Mouse (Mus musculus): Measurements from ENCODE around the gene Fscn3. TPM values are rescaled to one million over a fixed set of nuclear protein-coding genes. Genes with fewer than 3 reads are reported as not detected.

Fscn3 gene
- total RNA-seq, 1 experiment from 2014 or later = not detected

DNA sequence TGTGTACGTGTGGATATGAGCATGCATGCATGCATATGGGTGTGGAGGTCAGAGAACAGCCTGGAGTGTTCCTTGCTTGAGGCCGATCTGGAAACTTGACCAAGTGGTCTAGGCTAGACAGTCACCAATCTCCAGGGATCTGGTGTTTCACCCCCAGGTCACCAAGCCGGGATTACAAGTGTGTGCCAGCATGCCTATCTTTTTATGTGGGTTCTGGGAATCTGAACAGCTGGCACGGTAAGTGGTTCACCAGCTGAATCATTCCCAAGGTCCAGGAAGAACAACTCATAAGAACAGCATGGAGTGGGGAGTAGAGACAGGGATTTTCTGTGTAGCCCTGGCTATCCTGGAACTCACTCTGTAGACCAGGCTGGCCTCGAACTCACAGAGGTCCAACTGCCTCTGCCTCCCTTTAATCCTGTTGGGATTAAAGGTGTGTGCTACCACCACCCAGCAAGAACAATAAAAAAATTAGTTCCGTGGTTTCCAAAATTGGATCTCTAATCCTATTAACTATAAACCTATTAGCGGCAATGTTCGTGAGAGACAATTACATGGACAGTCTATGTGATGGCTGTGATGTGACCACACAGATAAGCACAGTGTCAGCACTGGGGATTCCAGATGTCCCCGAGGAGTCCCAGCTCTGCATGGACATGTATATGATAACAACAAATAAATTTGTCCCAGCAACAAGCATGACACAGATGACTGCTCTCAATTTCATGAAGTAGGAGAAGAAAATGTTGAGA lies 43.9 kb downstream of the Fscn3 start:
- no peak for ATAC-seq (replicated peaks in 1 of 2; ENCODE audit: insufficient read depth in 1 of 2, low FRiP score in 2 of 2, low TSS enrichment in 1 of 2, low read depth in 1 of 2, poor library complexity in 2 of 2, severe bottlenecking in 2 of 2)

DNA sequence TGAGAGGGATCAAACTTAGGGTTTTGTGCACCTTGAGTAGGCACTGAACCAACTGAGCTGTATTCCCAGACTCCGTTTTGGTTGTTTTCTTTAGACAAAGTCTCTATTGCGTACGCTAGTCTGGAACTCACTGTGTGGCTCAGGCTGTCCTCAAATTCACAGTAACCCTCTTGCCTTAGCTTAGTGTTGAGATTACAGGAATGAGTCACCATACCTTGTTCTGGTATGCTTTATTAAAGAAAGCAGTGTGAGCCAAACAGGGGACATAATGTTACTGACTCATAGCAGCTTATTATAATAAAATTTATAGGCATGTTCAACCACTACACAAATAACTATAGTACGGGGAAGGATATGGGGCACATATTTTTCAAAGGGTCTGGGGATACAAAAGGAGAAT lies 46.6 kb downstream of the Fscn3 start:
- no peak for ATAC-seq (replicated peaks in 1 of 2; ENCODE audit: insufficient read depth in 1 of 2, low FRiP score in 2 of 2, low TSS enrichment in 1 of 2, low read depth in 1 of 2, poor library complexity in 2 of 2, severe bottlenecking in 2 of 2)

DNA sequence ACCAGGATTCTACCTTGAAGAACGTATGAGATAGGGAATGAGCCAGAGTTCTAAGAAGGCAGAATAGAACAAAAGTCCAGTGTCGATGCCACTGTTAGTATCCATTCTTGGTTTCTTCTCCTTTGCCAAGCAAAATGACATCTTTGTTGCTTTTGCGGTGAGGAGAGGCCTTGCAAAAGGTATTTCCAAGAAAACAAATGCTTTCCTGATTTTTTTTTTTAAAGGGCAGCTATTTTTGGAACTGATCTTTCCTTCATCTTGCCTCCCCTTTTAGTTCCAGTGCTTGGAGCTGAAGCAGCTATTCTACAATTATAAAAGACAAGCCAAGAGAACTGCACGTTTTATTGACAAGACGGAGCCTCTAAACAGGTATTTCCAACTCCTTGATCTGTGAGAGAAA lies 47.2 kb downstream of the Fscn3 start, which contains the start of gene Snd1:
Gene Snd1 (plus strand): TSS at position 301 of the 400 bp plus-strand sequence.
- no peak for ATAC-seq (replicated peaks in 1 of 2; ENCODE audit: insufficient read depth in 1 of 2, low FRiP score in 2 of 2, low TSS enrichment in 1 of 2, low read depth in 1 of 2, poor library complexity in 2 of 2, severe bottlenecking in 2 of 2)

DNA sequence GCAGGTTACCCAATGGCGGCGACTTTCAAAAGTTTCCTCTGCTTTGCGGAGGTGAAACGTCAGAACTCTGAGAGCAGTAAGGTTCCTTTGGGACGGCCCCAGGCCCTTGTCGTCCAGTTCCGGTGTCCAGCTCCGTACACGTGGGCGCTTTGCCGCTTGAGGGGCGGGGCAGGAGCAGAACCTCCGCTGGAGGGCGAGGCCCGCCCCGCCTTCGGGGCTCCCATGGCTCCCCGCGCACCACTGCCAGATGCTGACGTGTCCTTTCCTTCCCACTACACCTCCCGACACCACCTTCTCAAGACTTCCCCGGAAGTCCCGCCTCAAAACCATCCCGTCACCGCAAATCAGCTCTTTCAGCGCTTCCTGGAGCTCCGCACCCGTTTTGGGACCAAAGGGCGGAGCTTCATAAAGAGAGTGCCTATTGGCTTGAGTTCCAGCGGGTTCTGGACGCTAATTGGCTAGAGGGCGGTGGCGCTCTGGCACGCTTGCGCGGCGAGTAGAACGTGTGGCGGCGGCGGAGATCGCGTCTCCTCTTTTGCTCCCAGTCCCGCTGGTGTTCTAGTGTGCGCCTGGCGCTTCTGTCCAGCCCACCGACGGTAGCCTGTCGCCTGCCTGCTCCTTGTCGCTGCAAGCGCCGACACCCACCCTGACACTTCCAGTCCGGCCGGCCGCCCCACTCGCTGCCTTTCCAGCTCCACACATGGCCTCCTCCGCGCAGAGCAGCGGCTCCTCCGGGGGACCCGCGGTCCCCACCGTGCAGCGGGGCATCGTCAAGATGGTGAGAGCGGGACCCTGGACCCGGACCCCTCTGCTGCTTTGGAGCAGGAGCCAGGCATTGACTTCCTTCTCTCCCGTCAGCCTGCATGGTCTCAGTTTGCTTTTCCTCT lies 52.5 kb downstream of the Fscn3 start:
- peak; percentile 96 to 97 for ATAC-seq (replicated peaks in 1 of 2; ENCODE audit: insufficient read depth in 1 of 2, low FRiP score in 2 of 2, low TSS enrichment in 1 of 2, low read depth in 1 of 2, poor library complexity in 2 of 2, severe bottlenecking in 2 of 2)

DNA sequence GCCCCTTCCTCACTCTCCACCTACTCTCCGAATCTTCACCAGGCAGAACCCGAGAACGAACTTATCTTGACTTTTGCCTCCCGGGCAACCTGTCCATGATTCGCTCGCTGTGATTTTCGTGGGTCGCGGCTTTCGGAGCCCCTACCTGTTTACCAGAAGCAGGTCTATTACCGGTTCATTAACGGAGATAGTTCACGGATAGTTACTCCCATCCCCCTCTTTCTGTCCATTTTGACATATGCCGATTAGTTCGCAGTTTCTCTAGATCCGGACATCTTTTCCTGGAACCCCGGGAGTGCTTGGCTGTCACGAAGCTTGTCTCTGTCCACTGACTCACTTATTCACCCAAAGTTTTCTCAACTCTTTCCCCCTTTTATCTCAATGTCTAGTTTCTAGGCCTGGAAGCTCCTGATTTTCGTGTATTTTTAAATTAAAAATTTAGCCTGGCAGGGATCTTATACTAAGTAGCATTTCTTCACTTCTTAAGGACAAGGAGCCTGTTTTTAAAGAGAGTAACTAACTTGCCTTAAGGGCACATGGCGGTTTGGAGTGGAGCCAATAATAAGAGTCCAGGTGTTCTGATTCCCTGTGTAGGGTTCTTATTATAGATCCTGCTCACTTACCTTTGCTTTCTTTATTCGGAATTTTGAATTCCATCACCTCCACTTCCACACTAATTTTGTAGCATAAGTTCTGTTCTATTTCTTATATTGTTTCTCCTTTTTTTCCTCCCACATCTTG lies 53.3 kb downstream of the Fscn3 start:
- no peak for ATAC-seq (replicated peaks in 1 of 2; ENCODE audit: insufficient read depth in 1 of 2, low FRiP score in 2 of 2, low TSS enrichment in 1 of 2, low read depth in 1 of 2, poor library complexity in 2 of 2, severe bottlenecking in 2 of 2)

DNA sequence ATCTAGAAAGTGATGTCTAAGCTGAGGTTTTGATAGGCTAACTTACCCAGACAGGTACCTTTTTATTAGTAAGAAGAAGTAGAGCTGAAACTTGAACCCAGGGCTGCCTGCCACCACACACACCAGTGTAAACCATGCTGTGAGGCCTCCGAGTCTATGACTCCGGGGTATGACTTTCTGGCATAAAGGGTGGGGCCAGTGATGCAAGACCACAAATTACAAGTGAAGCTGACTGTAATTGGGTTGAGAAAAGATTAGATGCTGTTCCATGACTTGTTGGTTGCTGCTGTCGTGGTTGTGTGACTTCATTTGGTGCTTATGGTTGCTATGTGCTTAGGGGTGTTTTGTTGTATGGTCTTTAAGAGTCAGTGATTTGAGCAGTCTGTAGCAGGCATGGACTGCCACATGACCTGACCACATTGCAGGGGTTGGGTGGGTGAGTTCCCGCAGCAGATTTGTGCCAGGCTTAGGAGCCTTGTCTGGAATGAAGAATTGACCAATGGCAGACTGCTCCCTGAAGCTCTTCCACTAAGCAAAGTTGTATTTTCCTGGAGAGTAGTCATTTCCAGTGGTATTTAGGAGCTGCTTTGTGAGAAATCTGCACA lies 55.2 kb downstream of the Fscn3 start:
- no peak for ATAC-seq (replicated peaks in 1 of 2; ENCODE audit: insufficient read depth in 1 of 2, low FRiP score in 2 of 2, low TSS enrichment in 1 of 2, low read depth in 1 of 2, poor library complexity in 2 of 2, severe bottlenecking in 2 of 2)

DNA sequence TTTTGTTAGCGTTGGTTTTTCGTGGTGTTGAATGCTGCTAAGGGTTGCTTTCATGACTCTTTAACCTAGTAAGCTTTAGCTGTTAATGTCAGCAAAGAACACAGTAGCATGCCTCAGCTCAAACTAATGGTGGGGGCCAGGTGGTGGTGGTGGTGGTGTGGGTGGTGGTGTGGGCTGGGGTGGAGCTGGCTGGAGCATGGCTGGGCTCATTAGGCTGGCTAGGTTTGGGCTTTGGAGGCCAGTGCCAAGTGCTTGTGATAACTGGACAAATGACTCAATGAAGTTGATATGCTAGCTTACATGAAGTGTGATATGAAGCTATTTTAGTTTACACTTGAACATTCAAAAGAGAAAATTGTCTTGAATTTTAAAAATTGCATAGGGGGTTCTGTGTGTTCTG lies 58.4 kb downstream of the Fscn3 start:
- ATAC-seq (replicated peaks in 1 of 2; ENCODE audit: insufficient read depth in 1 of 2, low FRiP score in 2 of 2, low TSS enrichment in 1 of 2, low read depth in 1 of 2, poor library complexity in 2 of 2, severe bottlenecking in 2 of 2) = no peak

DNA sequence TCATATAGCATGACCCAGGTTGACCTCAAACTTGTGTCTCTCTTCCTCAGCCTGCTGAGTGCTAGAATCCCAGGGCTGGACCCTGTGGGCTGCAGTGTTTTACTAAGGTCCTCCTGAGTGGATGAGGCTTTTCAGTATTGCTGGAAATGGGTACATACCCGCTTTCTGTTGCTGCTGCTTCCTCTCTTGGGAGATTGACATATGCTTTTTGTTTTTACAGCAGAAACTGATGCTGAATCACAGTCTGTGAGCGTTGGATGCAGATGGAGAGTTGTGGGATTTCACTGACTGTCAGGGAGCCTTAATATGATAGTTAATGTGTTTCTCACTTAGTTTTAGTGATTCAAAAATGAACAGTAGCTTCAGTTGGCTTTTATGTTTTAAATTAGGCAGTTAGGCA lies 58.9 kb downstream of the Fscn3 start:
- ATAC-seq (replicated peaks in 1 of 2; ENCODE audit: insufficient read depth in 1 of 2, low FRiP score in 2 of 2, low TSS enrichment in 1 of 2, low read depth in 1 of 2, poor library complexity in 2 of 2, severe bottlenecking in 2 of 2) = no peak

DNA sequence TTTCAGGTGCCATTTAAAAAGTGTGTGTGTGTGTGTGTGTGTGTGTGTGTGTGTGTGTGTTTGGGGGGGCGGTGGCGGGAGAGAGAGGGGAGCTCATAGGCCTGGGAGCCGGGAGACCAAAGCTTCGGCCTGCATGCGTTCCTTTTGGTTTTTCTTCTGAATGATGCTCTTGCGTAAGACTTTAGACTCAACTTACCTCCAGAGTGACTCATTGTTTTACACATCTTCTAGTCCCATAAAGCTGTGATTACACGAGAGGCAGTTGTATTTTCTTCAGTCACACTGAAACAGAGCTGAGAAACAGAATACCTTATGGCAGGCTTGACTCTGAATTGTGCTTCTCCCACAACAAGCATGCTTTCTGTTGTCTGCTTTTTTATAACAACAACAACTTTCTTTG lies 59.3 kb downstream of the Fscn3 start:
- ATAC-seq (replicated peaks in 1 of 2; ENCODE audit: insufficient read depth in 1 of 2, low FRiP score in 2 of 2, low TSS enrichment in 1 of 2, low read depth in 1 of 2, poor library complexity in 2 of 2, severe bottlenecking in 2 of 2) = no peak

Other genes starting within 250 kb of the Fscn3 start
- 57.5 and 78.1 TPM in 2 replicates for gene Zfp800, start 29.8 kb upstream of the Fscn3 start, total RNA-seq (2017)
- 31.7 and 36.9 TPM in 2 replicates for gene Arf5, start 4.2 kb upstream of the Fscn3 start, total RNA-seq (2017)
- gene Gcc1, start 601 bp downstream of the Fscn3 start, total RNA-seq (2017) = 17.8 and 20.4 TPM in 2 replicates
- gene Pax4, start 21.6 kb downstream of the Fscn3 start, total RNA-seq (2017) = not detected in 2 replicates
- gene Snd1, start 47.4 kb downstream of the Fscn3 start, total RNA-seq (2017) = 185 and 229 TPM in 2 replicates

All from hematopoietic stem cell, adult 5-6 weeks (primary cell).